Mouse (Mus musculus) lung, adult 18-20 months (tissue): ENCODE measurements at regions not wholly inside any gene's neighbourhood (a gene's known extent, or its start where the extent isn't known, plus 50 kb on each side); places are given as distances from the start of the nearest gene placed in this dataset.
A peak's percentile ranks its signal among the peaks of the same experiment; 100 is the strongest.

Source experiments
- DNase-seq, 2 experiments: peaks; one replicate each; pipeline ENCODE4 v3.0.0; 2022; ENCODE audit warnings: mixed read lengths in 2 of 2

DNA sequence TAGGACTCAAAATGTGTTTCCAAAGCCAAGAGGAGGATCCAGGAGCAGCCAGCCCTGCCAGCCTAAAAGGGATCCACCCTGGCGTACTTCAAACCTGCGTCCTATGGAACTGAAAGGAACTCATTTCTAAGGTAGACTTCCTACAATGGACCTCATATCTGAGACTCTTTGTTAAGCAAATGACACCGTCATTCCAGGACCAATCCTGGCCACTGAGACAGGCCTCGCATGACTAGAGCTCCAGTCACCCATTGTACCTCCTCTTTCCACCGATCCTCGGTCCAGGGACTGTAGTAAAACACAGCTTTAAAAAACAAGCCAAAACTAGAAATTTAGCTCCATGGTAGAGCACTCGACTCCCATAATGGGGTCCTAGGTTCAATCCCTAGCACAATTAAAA lies 110.4 kb upstream of the Zdhhc25 start:
- DNase-seq = no peak

DNA sequence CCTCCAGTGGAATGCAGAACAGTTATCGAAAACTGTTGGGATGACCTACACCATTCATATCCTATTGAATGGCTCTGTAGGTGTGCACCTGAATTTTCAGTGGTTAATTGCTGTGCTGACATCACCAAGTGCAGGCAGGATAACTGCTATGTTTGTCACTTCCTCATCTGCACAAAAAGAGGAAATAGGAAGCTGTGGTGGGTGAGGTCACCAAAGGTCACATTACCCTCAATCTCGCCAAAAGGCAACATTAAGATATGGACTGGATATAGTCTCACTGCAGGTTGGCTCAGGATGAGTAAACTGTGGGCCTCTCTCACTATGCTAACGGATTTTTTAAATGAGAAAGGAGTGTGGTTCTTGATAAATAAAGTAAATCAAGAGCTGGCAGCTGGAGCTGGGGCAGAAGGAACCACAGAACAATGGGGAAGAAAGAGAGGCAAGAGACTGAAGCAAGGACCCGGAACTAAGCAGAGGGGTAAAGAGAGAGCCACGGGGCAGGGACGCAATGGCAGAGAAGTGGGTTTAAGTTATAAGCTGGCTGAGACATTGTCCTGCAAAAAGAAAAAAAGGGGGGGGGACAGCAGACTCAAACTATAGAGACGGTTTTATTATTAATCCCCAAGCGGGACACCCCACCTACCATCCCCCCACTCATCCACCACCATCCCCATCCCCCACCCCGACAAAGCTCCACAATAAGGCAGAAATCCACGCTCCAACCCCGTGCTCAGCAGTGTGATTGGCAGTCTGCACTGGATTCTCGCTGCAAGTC lies 109.6 kb upstream of the Zdhhc25 start:
- peak; percentile 5 to 7 for DNase-seq

DNA sequence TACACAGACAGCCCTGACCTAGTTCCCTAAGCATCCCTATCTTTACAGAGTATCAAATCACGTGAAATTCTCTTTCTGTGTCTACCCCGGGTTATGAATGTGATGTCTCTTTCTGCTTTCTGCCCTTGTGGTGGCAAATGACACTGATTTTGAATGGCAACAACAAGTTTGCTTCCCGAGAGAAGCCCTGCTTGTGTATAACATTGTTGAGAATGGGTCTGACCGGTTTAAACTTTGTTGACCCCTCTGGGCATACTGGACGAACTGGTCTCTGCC lies 109.1 kb upstream of the Zdhhc25 start:
- DNase-seq = no peak

DNA sequence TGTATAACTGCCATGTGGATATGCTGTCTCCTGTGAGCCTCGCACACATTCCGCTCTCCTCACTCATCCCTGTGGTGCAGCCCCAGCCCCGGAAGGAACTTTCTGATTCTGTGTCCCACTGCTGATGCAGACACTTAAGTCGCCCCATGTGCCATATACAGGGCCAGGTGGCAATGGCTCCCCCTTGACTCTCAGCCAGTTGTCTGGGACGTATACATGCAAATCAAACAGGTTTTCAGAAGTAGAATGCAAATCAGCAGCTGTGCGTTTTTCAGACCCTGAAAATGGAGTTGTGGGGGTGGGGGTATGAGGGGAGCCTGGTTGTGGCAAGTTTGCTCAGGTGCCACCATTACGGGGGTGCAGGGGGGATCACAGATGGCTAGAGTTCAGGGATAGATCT lies 102.1 kb upstream of the Zdhhc25 start:
- no peak for DNase-seq

DNA sequence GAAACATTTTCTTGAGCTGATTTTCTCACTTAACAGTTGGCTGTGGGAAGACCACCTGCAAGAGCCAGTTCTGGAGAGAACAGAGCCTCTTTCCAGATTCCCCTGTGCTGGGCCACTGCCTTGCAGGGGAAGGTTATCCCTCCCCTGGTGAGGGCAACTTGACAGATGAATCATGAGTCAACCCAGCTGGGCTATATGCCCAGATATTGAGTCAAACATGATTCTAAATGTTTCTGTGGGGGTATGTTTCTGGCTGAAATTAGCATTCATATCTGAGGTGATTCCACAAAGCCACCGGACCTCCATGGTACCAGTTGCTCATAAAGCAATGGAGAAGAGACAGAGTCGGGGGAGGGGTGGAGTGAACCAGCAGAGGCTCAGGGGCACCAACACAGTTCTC lies 97.8 kb upstream of the Zdhhc25 start:
- no peak for DNase-seq

DNA sequence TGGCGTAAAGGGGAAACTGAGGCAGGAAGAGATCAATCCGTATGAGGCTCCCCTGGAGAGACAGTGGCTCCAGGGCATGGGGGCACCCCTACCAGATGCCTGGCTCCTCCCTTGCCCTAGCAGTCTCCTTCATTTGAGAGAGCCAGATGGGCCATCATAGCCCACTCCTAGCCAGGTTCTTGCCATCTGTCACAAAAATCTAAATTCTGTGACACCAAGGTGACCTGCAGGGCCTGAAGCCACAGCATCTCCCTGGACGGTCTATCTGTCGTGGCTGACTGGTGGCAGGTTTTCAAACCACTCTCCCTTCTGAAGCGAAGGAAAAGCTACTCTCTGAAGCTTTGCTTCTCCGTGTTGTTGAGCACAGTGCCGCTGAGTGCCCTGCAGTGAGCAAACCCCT lies 96.2 kb upstream of the Zdhhc25 start:
- DNase-seq = no peak

DNA sequence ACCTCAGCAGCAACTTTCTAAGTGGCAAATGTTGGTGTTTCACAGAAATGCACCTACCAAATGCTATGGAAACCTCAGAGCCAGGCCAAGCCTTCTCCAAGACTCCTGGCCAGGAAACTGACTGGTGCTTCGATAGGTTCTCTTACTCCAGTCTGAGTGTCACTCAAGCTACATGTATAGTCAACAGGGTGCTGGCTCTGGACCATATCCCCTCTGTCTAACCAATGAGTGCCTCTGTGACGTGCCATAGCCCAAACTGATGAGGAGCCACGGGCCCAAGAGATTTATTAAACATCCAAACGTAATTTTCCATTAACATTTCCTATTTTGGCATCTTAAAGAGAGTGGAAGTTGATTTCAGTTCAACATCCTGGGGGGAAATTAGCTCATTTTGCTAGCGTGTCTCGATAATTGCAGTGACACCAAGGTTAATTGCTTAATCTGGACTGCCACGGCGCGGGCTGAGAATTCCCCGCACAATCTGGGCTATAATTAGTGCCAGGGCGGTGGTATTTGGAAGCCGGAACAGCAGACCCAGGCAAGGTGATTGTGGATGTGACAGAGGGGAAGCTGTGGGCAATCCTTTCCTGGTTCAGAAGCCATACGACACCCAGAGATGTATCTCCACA lies 94.5 kb upstream of the Zdhhc25 start:
- no peak for DNase-seq

DNA sequence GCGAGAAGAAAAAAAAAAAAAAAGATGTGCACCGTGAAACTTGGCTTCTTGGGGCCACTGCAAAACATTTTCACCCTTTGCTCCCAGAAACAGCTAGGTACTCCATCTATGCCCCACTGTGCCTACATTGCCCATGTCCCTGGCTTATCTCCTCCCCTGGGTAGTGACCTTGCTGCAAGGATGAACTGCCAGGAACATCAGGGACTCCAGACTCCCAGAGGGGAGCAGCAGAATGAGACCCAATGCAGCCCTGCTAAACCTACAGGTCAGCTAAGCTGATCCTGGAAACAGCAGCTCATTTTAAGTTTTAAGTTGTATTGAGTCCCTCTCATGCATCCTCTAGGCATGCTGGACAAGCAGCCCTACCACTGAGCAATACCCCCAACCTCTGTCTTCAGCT lies 92.2 kb upstream of the Zdhhc25 start:
- DNase-seq = no peak

DNA sequence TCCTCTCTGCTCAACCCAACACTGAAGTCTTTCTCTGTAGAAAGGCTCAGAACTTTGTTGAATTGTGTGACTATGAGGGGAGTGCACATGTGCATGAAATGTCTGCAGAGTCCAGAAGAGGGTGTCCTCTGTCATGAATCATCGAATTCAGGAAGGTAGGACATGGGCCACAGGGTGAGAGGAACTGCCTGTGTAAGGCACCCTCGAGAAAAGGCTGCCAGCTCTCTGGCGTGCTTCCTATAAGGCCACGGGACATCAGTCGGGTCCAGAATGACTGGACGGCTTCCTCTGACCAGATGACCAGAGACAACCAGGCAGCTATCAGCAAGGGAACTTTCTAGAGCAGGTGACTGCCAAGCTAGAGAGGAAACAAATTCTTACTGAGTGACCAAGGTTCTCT lies 91.1 kb upstream of the Zdhhc25 start:
- no peak for DNase-seq

DNA sequence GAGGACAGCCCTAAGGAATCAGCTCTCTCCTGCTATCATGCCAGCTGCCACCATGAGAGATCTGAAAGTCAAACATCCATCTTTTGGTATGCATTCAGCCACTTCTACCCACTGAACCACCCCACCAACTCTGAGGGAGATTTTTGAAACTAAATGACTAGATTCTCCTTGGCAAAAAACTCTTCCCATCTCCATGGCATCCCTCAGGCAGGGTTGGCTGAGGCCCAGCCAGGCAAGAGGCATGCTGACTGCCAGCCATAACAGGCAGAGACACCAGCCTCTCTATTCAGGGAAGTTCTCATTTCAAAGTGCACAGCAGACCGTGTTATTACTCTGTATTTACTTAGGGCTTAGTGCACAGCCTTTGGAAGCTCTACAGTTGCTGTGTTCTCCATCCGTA lies 90.5 kb upstream of the Zdhhc25 start:
- no peak for DNase-seq

DNA sequence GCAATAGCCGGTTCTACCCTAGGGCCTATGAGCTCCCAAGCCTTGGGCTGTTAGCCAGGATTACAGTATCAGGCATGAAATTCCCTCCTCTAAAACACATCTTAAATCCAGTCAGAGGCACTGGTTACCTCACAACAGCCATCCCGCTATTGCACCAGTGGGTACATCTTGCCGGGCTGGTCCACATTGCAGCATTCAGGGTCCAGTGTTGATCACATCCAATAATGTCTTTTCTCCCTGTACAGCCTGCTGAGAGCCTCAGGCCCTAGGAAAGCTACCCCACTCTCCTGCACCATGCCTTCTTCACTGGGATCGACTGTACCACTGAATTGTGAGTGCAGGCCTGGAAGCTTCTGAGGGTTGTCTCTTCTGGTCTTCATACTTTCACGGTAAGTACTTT lies 86.0 kb upstream of the Zdhhc25 start:
- no peak for DNase-seq

DNA sequence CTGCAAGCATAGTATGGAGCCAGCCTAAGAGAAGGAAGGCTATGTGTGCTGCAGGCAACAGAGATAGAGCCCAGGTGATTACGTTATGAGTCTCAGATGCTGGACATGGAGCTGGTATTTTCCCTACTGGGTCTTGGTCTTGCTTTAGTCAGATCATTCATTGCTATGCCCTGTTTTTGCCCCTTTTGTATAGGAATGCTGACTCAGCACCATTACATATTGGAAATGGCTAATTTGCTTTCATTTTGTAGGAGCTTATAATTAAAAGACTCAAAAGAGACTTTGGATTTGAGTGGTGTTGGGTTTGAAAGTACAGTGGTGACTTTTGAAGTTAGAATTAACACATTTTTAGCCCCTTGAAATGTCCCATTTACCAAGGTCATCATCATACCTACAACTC lies 68.9 kb upstream of the Zdhhc25 start:
- DNase-seq = no peak

DNA sequence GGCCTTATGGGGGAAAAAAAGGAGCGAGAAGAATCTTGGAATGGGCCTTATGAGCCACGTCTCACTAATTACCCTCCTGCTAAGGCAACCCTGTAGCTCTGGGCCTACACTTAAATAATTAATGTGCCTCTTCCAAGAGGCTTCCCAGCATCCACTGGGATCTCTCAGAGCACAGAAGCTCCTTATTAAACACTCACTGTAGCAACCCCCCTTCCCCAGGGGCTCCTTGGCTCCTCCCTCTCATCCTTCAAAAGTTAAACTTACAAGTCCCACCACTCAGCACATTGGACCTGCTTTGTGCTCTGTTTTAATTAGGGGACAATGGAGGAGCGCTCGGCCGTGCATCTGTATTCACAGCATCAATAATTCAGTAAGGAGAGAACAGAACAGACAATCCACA lies 68.1 kb upstream of the Zdhhc25 start:
- DNase-seq = no peak

DNA sequence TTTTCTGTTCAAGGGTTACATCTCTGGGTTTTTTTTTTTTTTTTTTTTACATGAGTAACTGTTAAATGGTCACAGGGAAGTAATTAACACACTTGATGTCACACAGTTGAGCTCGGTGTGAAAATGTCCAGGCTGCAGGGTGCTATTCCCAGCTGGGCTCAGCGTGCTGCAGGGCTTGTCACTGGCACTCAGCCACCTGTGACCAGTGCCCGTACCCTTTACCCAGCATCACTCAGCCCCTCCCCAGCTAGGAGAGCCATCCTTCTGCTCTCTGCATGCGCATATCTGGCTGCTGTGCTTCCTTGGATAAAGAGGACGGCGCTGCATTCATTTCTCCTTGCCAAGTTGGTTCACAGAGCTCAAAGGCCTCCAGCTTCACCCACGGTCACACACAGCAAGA lies 66.7 kb upstream of the Zdhhc25 start:
- no peak for DNase-seq

DNA sequence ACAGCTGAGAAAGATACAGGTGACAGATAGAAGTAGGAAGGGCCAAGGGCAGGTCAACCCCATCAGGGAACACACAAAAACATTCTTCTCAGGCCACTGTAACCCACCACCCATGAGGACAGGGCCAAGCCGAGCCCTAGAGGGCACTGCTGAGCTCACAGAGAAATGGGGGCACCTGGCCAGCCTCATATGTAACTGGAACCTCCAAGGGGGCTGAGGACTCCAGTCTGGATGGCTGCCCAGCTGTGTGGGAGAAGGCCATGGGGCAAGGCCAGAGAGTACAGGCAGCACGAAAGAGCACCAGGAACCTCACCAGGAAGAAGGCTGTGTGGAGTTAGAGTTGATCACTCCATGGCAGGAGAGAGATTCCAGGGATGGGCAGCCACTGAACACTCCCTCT lies 64.6 kb upstream of the Zdhhc25 start:
- DNase-seq = no peak

DNA sequence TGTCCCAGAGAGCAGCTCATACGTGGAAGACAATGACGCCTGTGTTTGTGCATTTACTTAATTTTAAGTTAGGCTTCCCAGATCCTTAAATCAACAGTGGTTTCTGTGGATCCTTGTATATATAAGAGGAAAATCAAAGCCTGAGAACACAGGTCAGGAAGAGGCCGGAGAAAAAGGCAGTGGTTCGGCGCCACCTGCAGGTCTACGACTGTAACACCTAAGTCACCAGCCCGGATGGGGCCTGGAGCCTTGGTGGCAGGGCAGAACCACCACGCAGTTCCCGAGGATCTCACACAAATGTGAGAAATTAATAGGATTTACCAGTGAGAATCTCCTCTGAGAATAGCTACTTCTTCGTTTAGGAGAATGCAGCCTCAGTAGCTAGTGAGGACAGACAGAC lies 62.9 kb upstream of the Zdhhc25 start:
- no peak for DNase-seq

DNA sequence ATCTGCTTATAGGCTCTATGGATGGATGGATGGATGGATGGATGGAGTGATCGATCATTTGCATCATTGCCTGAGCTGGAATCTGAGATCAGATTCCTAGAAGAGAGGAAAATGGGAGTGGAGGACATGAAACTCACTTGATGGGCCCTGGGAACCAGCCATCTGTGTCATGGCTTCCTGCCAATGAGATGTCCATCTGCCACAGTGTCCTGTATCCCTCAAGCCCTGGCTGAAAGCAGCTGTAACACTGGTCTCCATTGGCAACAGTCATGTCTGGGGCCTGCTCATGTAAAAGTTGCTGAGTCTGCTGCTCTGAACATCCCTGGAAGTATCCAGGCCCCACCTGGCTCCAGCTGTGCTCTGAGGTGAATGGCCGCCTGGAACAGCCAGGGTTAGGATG lies 57.5 kb upstream of the Zdhhc25 start:
- DNase-seq = no peak

DNA sequence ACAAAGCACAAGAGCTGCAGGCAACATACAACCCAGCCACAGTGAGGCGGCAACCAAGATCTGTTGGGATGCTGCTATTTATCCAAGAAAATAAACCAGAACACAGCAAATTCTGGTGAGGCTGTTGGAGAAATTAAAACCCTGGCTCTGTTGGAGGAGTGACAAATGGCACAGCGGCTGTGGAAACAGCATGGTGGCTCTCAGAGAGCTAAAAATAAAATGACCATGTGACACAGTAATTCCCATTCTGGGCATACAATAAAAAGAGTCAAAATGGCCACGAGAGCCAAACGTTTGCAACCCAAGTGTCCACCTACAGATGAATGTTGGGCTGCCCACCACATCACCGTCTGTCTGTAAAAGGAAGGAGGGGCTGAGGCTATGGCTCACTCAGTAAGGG lies 55.9 kb upstream of the Zdhhc25 start:
- DNase-seq = no peak

DNA sequence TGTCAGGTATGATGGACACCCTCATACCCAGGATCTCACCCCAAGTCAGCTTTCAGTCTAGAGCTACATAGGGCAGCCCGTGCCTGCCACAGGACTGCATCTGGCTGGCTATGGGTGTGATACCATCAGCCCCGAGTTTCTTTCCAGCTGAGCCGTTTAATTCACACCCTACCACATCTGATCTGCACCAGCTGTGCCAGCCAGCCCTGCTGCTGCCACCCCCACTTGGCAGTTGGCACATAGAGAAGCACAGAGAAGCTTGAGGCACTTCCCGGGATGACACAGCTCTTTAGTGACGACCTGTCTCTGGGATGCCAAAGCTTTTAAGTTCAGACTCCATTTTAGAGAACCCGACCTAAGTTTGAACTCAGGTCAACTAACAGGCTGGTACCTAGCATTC lies 51.8 kb upstream of the Zdhhc25 start:
- no peak for DNase-seq
